Mouse (Mus musculus) intestine, embryonic 14.5 days (tissue): ENCODE data around the gene Trim8. TPM values are rescaled to one million over a fixed set of nuclear protein-coding genes. Genes with fewer than 3 reads are reported as not detected.

Source experiments
- ATAC-seq: fragments of 200-750 bp; cut with Nextera tagmentation; replicated peaks from 2 replicates; pipeline ENCODE4 v1.8.0; 2017; ENCODE audit warnings: low read depth, moderate number of reproducible peaks, moderate TSS enrichment, moderate library complexity; ENCODE audit not compliant: low FRiP score, low TSS enrichment
- DNase-seq: peaks from one replicate; pipeline ENCODE4 v3.0.0-alpha.2; 2018; ENCODE audit warnings: low spot score
- H3K27ac ChIP-seq: fragments of 300-500 bp; sonication (generic); 2 replicates; pipeline ENCODE4 v1.5.1; 2014; ENCODE audit warnings: low read depth, mild to moderate bottlenecking, control low read depth
- H3K27me3 ChIP-seq: fragments of 300-500 bp; sonication (generic); replicated peaks from 2 replicates; pipeline ENCODE4 v1.6.1; 2014; ENCODE audit warnings: low read length, control low read depth; ENCODE audit not compliant: control insufficient read depth, insufficient read depth
- H3K36me3 ChIP-seq: fragments of 300-500 bp; sonication (generic); 2 replicates; pipeline ENCODE4 v1.6.1; 2014; ENCODE audit warnings: low read length, control low read depth; ENCODE audit not compliant: control insufficient read depth, insufficient read depth
- H3K4me1 ChIP-seq: fragments of 300-500 bp; sonication (generic); replicated peaks from 2 replicates; pipeline ENCODE4 v1.6.1; 2014; ENCODE audit warnings: low read length, control low read depth, mixed read lengths; ENCODE audit not compliant: control insufficient read depth, insufficient read depth
- H3K4me2 ChIP-seq: fragments of 300-500 bp; sonication (generic); 2 replicates; pipeline ENCODE4 v1.6.1; 2014; ENCODE audit warnings: low read length
- H3K4me3 ChIP-seq: fragments of 300-500 bp; sonication (generic); 2 replicates; pipeline ENCODE4 v1.5.1; 2014; ENCODE audit warnings: low read depth, low read length, control low read depth, mixed read lengths
- H3K9ac ChIP-seq: fragments of 300-500 bp; sonication (generic); 2 replicates; pipeline ENCODE4 v1.6.1; 2014; ENCODE audit warnings: mild to moderate bottlenecking, low read length
- H3K9me3 ChIP-seq: fragments of 300-500 bp; sonication (generic); 2 replicates; pipeline ENCODE4 v1.6.1; 2016; ENCODE audit warnings: low read length, control low read depth; ENCODE audit not compliant: control insufficient read depth
- WGBS: fragments of 180-500 bp; shearing (Covaris S2); extraction: QIAGEN DNeasy Blood & Tissue Kit; methylation state at CpG from one replicate; pipeline ENCODE4 v1.1.7; 2014; 5-methylcytosine and 5-hydroxymethylcytosine counted together
- polyA plus RNA-seq: library from polyadenylated mRNA; unstranded; fragments of >200 nt; fragmentation: Nextera tagmentation; extraction: Ambion mirVana; gene quantifications from 2 replicates; pipeline ENCODE4 v1.2.1, GENCODE M21; 2014

Trim8 gene
- polyA plus RNA-seq, 1 experiment from 2014 or later: 21.1 TPM

DNA sequence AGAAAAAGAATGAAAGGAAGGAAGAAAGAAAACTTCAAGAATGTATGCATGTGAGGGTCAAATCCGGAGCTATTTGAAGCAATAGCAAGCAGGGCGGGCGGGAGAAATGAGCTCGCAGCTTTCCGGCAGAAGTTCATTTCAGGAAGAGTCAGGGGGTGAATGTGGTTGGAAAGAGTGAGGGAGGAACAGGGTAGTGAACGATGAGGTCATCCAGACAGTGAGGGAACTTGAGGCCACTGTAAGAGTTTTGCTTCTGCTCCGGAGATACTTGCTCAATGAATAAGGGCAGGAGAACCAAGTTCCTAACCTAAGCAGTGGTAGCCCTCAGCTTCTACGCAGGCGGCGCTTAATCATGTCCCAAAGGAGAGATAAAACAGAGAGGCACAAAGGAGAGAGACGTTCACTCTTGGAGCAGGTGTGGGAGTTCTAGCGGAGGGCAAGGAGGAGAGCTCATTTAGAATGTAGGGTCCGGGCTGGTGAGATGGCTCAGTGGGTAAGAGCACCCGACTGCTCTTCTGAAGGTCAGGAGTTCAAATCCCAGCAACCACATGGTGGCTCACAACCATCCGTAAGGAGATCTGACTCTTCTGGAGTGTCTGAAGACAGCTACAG is 21.0 kb downstream of the Trim8 start:
- ATAC-seq (no peak), DNase-seq (peak; percentile 57)
- no peak overlapping the region for H3K27ac ChIP-seq
- no peaks in the 10 kb centered on the region for H3K27me3 ChIP-seq
- WGBS: 27% methylated on average over 15 of the region's 15 CpGs
- no peak overlapping the region for H3K4me3 ChIP-seq
- peaks cover 53% of the 10 kb centered on the region for H3K4me1 ChIP-seq
- no peaks in the 10 kb centered on the region for H3K36me3 ChIP-seq
- H3K9me3 ChIP-seq: no peaks in the 10 kb centered on the region
- no peak overlapping the region for H3K4me2 ChIP-seq
- H3K9ac ChIP-seq: no peak overlapping the region

DNA sequence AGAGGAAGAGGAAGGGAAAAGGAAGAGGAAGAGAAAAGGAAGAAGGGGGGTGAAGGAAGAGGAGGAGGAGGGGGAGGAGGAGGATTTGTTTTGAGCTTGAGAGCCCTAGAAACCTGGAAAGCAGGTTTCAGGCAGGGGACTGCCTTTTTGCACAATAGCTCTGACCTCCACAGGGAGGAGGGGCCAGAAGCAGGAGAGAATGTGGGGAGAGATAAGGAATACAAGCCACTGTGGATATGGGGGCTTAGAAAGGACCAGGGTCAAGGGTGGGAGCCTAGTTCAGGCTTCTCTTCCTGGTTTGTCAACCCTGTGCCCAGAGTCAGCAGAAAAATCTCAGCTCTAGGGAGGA is 21.6 kb downstream of the Trim8 start:
- Histone ChIP-seq H3K9me3 (no peaks in the 10 kb centered on the region), H3K27ac (peak overlapping the region; percentile 17; the same call in 1 of the 2 replicates), H3K4me3 (0 out of 2 replicates have a peak overlapping the region, but pooled peaks have one; percentile 10), H3K36me3 (no peaks in the 10 kb centered on the region), H3K4me1 (peaks cover 51% of the 10 kb centered on the region), H3K27me3 (no peaks in the 10 kb centered on the region), H3K9ac (no peak overlapping the region), H3K4me2 (peak overlapping the region; percentile 44)
- no peak for DNase-seq
- no peak for ATAC-seq

DNA sequence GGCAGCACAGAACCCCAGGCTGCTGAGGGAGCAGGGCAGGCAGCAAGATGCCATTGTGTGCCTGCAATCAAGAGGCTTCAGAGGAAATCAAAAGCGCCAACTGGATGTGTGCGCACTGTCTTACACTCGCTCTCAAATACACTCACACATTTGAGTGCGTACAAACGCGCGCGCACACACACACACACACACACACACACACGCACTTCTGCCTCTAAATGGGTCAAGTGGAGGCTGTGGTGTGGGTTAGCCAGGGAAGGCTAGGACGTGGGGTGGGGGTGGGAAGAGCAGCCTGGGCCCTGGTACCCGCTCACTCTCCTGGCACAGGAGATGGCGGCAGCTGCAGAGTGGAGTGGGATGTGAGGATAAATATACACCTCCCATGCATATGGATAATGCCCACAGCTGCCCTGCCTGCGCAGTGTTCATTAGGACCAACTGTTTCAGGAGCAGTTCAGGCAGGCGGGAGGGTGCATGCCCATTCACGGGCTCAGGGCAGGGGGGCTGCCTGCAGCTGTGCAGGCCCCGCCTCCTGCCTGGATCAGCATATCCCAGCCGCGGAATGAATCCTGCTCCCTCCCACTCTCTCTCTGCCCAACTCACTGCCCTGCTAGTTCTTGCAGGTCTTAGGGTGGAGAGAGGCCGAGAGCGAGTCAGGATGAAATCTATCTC is 22.1 kb downstream of the Trim8 start:
- DNase-seq: no peak
- Histone ChIP-seq H3K36me3 (no peaks in the 10 kb centered on the region), H3K4me2 (peak overlapping the region; percentile 44), H3K27me3 (no peaks in the 10 kb centered on the region), H3K9ac (peak overlapping the region; percentile 10; the same call in 1 of the 2 replicates), H3K4me3 (peak overlapping the region; percentile 10; the same call in 1 of the 2 replicates), H3K4me1 (peaks cover 51% of the 10 kb centered on the region), H3K27ac (peak overlapping the region; percentile 17), H3K9me3 (no peaks in the 10 kb centered on the region)
- peak; percentile 71 for ATAC-seq
- 6% methylated on average over 20 of the region's 20 CpGs for WGBS

DNA sequence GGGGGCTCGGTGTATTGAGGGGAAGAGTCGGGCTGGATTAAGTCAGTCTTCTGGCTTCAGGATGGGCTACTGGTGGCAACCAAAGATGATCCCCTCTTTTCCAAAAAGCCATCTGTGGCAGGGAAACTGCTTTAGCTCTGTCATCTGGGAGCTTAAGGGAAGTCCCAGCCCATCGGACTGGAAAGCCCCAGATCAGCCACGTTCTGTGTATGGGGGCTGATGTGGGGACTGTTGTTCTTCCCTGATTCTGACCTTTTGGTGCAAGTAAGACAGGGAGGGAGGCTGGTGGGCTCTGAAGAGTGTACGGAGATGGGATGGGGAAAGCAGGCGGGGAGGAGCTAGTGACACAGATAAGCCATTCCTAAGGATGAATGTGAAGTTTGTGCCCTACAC is 22.6 kb downstream of the Trim8 start:
- WGBS: 17% methylated on average over 6 of the region's 6 CpGs
- Histone ChIP-seq H3K4me3 (peak overlapping the region; percentile 10; the same call in 1 of the 2 replicates), H3K9me3 (no peaks in the 10 kb centered on the region), H3K27me3 (no peaks in the 10 kb centered on the region), H3K4me1 (peaks cover 51% of the 10 kb centered on the region), H3K36me3 (no peaks in the 10 kb centered on the region), H3K4me2 (peak overlapping the region; percentile 44), H3K9ac (peak overlapping the region; percentile 10; the same call in 1 of the 2 replicates), H3K27ac (peak overlapping the region; percentile 17)
- DNase-seq (peak; percentile 50), ATAC-seq (no peak)

DNA sequence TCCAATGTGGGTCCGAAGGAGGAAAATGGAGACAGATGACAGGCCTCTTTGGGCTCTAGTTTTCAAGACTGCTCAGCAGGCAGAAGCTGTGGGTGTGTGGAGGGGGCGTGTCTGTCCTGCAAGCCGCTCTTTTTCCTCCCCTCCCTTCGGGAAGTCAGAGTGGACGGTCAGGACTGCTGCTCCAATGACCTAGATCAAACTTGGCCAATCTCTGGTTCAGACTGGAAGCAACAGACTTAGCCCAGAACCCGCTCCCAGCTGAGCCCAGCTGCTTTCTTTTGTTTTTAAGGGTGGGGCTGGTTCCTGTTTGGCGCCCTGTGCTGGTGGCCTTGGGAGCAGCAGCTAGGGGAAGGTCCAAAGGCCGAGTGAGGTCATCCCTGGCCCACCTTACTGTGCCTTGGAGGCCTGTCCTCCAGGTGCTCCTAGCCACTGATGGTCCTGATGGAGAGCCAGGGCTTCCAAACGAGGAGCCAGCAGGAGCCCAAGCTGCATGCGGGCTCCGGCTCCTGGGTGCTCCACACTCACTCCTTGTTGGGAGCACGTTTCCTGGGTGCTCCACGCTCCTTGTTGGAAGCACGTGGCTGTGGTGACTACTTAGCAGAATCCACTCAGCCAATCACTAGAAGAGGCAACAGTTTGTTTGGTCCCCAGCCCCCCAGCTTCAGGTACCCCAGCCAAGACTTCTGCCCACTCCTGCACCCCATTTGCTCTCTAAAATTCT is 23.3 kb downstream of the Trim8 start:
- Histone ChIP-seq H3K27me3 (no peaks in the 10 kb centered on the region), H3K9me3 (no peaks in the 10 kb centered on the region), H3K36me3 (no peaks in the 10 kb centered on the region), H3K4me3 (no peak overlapping the region), H3K9ac (no peak overlapping the region), H3K4me1 (peaks cover 55% of the 10 kb centered on the region), H3K4me2 (peak overlapping the region; percentile 44), H3K27ac (peak overlapping the region; percentile 17)
- peak; percentile 71 for DNase-seq
- WGBS: 34% methylated on average over 14 of the region's 14 CpGs
- ATAC-seq: 0 out of 2 replicates have a peak, but pooled peaks have one; percentile 12

DNA sequence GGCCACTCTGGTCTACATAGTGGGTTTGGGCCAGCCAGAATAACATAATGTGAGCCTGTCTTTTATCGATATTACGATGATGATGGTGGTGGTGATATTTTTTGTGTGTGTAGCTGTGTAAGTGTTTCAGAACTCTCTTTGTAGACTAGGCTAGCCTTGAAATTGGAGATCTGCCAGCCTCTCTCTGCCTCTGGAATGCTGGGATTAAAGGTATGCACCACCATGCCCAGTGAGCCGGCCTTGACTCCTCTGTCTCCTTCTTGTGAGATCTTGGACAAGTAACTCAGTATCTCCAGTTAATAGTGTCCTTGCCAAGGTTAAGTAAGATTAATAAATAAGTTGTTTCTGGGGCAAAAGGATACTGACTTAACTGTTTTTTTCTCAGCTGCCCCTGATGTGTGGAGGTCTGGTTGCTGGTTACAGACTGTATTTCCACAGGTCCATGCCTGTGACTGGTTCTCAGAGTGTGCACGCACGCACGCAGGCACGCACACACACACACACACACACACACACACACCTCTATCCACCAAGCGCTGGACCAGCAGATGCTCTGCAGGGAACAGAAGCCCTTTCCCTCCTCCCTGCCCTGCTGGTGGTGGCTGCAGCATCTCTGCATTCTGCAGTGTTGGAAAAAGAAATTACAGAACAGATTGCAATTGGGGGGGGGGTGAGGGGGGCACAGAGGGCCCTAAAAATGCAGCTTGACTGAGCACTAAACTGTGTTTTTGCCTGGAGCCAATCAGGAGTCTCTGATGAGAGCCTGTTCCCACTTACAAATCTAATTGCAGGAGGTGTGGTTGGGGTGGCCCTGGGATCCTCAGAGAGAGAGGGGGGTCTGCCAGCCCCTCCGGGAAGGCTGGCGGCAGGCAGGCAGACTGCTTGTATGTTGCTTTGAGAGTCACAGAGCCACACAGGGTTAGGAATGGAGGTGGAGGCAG is 24.5 kb downstream of the Trim8 start:
- Histone ChIP-seq H3K27ac (no peak overlapping the region), H3K4me1 (peaks cover 67% of the 10 kb centered on the region), H3K27me3 (no peaks in the 10 kb centered on the region), H3K4me2 (no peak overlapping the region), H3K36me3 (no peaks in the 10 kb centered on the region), H3K4me3 (no peak overlapping the region), H3K9ac (no peak overlapping the region), H3K9me3 (no peaks in the 10 kb centered on the region)
- WGBS: 60% methylated on average over 10 of the region's 10 CpGs
- DNase-seq: no peak
- no peak for ATAC-seq

DNA sequence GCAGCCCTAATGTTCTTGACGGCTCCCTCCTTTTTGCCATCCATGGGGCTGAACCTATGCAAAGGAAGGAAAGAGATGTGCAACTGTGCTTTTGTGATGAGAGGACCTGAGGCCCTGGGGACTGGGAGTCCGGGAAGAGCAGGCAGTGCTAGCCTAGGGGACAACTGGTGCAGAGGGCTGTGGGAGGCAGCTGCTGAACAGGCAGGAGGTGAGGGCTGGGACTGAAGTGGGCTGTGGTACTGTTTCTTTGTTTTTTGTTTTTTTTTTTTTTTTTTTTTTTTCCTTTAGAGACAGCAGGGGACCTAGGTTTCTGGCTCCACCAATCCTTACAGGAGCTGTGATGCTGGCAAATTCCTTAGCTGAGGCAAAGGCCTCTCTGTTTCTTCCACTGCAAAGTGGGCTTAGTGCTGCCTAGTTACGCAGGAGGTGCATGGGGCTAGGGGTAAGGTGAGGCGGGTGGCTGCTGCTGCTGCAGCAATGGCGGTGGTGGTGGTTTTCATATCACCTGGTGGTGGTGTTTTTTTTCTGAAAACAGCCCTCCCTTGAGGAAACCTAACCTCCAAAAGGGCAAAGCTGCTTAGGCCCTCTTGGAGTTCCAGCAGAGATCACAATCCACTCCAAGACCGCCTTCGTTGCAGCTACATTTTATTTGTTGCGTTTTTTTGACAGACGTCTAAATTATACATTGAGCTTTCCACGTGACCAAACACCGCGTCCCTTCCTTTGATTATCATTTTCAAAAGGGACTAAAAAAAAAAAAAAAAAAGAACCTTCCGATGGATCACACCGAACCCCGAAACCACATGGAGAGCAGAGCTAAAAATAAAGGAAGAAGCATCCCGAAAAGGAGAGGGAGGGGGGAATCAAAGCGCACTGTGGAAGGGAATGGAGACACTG is 26.4 kb downstream of the Trim8 start:
- H3K4me1 ChIP-seq: peaks cover 73% of the 10 kb centered on the region
- 41% methylated on average over 17 of the region's 17 CpGs for WGBS
- H3K9me3 ChIP-seq: no peaks in the 10 kb centered on the region
- H3K36me3 ChIP-seq: no peaks in the 10 kb centered on the region
- no peak overlapping the region for H3K27ac ChIP-seq
- ATAC-seq (no peak), DNase-seq (no peak)
- H3K9ac ChIP-seq: 0 out of 2 replicates have a peak overlapping the region, but pooled peaks have one; percentile 22
- H3K4me3 ChIP-seq: 0 out of 2 replicates have a peak overlapping the region, but pooled peaks have one; percentile 8
- no peaks in the 10 kb centered on the region for H3K27me3 ChIP-seq
- H3K4me2 ChIP-seq: peak overlapping the region; percentile 46
